Mouse (Mus musculus) subcutaneous adipose tissue, adult 2 months (tissue): ENCODE data around the gene Hoxb9. TPM values are rescaled to one million over a fixed set of nuclear protein-coding genes. Genes with fewer than 3 reads are reported as not detected.

ENCODE experiments used
- polyA plus RNA-seq: library from polyadenylated mRNA; depleted of rRNA; stranded (reverse); fragments of >200 nt; gene quantifications from 2 replicates; pipeline ENCODE4 v1.2.3, GENCODE M21; 2012; ENCODE audit warnings: low replicate concordance; rRNA removed

Gene Hoxb9
- polyA plus RNA-seq: 1.8 and 3.8 TPM in 2 replicates

DNA sequence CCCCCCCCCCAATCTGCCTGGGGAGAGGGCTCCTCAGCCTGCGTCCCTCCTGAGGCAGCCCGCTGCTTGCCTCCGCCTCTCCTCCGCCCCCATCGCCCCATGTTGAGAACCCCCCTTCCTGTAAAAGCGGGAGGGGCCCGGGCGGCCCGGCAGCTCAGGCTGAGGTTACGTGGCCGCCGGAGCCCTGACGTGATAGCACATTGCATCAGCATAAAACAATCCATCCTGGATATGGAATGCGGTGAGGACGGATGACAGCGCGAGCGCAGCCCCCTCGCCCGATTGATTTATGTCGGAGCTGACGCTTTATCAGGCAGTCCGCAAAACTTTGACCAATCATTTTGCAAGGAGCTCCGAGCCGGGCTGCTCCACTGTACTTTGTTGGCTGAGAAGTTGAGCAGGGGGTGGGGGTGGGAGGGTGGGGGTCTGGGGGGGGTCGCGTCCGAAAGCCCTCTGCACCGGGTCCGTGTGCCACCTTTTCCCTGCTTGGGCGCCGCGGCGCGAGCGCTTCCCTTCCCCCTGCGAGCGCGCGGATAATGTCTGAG lies at the start of gene Hoxb9:
Hoxb9 (plus strand) TSS at position 462 of the 545 bp plus-strand sequence.

DNA sequence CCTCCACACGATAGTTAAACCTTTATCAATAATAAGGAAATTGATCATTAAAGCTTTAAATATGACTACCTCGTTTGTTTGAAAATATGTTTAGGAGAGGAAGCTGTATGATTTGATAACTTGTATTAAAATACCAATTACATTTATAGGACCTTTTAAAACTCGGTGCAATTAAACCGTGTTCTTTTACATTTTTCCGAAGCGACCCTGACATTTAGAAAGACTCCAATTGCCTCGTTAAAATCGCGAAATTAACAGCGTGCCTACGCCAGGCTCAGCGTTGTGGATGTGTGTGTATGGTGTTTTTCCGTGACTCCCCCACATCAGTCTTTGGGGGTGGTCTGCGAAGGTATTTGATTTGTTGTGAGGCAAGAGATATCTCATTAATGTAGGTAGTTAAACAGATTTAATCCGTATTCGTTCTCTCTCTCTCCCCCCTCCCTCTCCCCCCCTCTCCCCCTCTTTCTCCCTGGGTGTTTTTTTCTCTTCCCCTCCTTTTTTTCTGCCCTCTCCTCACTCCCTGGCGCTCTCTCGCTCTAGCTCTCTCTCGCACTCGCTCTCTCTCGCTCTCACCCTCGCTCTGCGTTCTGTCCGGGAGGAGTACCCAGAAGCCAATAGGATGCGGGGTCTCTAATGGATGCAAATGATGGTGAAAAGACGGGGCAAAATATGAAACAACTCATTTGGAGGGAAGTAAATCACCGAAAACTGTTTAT lies 10.8 kb downstream of the Hoxb9 start, which contains the start of gene Hoxb8:
Hoxb8 (plus strand) TSS at position 51 of the 716 bp plus-strand sequence.

DNA sequence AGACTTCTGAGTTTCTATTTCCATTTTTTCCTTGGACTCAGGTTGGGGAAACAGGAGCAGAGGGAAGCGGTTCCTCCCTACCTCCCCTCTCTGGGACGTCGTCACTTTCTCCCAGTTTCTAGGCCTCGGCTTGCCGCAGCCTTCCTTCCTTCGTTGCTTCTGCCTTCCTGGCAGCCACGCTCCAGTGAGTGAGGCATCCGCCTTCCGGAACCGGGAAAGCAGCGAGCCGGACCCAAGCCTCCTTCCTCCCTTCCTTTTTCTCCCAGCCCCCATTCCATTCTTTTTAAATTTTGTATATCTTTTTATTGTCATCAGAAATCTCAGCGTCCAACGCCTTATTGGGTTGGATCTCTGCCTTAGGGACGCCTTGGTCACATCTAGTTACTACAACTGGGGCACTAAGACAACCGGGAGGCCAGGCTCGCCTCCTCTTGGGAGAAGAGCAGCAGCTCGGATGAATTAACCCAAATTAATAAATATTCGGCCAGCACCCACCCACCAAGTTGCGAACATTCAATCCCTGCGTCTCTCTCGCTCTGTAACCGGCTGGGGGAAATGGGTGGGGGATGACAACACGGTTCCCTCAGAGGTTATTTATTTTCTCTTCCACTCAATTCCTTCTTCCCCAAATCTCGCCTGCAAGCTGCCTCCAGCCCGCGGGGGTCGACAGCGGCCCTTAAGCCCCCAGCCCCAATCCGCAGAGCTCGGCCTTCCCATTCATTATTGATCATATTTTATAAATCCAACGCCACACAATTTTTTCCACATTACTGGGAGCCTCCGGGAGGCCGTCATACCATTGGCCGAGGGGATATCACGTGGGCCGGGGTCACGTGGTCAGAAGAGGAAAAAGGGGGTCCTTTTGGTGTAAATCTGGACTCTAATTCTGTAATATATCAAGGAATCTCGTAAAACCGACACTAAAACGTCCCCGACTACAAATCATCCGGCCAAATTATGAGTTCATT lies 14.8 kb downstream of the Hoxb9 start, which contains the start of gene Hoxb7:
Hoxb7 (plus strand) TSS at position 853 of the 968 bp plus-strand sequence.

GRCm38 (mm10) chr11:96291681-96292564 lies 20.7 kb downstream of the Hoxb9 start, which contains the start of gene Hoxb6:
Gene Hoxb6 (plus strand): TSS chr11:96292476.

DNA sequence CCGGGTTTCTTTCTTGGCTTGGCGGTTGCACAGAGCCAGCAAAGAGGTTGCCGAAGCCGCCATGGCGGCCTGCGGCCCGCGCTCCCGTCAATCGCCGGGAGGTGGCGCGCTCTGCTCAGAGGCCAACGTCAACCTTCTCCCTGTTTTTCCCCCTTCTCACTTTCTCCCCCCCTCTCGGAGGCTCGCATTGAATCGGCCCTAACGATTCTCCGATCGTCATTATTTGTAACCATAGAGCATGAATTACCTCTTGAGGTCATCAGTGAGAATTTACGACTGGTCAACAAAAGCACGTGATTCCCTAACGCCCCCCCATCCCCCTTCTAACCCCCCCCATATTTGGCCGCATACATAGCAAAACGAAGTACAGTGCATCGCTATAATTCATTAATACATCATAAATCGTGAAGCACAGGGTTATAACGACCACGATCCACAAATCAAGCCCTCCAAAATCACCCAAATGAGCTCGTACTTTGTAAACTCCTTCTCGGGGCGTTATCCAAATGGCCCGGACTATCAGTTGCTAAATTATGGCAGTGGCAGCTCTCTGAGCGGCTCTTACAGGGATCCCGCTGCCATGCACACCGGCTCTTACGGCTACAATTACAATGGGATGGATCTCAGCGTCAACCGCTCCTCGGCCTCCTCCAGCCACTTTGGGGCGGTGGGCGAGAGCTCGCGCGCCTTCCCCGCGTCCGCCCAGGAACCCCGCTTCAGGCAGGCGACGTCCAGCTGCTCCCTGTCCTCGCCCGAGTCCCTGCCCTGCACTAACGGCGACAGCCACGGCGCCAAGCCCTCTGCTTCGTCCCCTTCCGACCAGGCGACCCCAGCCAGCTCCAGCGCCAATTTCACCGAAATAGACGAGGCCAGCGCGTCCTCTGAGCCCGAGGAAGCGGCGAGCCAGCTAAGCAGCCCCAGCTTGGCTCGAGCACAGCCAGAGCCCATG lies 32.2 kb downstream of the Hoxb9 start, which contains the start of gene Hoxb5:
Hoxb5 (plus strand) TSS at position 186 of the 949 bp plus-strand sequence.

GRCm38 (mm10) chr11:96317608-96318367 lies 46.5 kb downstream of the Hoxb9 start, which contains the start of gene Hoxb4:
Gene Hoxb4 (plus strand): TSS chr11:96318267.

GRCm38 (mm10) chr11:96323154-96323553 lies 51.9 kb downstream of the Hoxb9 start, which contains the start of gene Hoxb3:
Gene Hoxb3 (plus strand): TSS chr11:96323326.

Other genes with a start within 250 kb of the Hoxb9 start
- gene Gip, start 246.9 kb upstream of the Hoxb9 start, polyA plus RNA-seq: not detected in 2 replicates
- gene Snf8, start 236.6 kb upstream of the Hoxb9 start, polyA plus RNA-seq: 30.6 and 31.2 TPM in 2 replicates
- 31.5 and 60.9 TPM in 2 replicates for gene Ube2z, start 206.1 kb upstream of the Hoxb9 start, polyA plus RNA-seq
- 207 and 461 TPM in 2 replicates for gene Atp5g1, start 195.8 kb upstream of the Hoxb9 start, polyA plus RNA-seq
- gene Calcoco2, start 159.5 kb upstream of the Hoxb9 start, polyA plus RNA-seq: not detected in 2 replicates
- 0.05 TPM in 1 of 2 replicates, not detected in the other for gene Ttll6, start 137.7 kb upstream of the Hoxb9 start, polyA plus RNA-seq
- gene Hoxb13, start 77.1 kb upstream of the Hoxb9 start, polyA plus RNA-seq: not detected in 2 replicates
- 4.3 and 44.7 TPM in 2 replicates for gene Hoxb8, start 10.4 kb downstream of the Hoxb9 start, polyA plus RNA-seq
- gene Hoxb7, start 15.2 kb downstream of the Hoxb9 start, polyA plus RNA-seq: 4.0 and 10.7 TPM in 2 replicates
- 13.7 and 36.9 TPM in 2 replicates for gene Hoxb6, start 21.0 kb downstream of the Hoxb9 start, polyA plus RNA-seq
- 7.1 and 7.2 TPM in 2 replicates for gene Hoxb5, start 31.9 kb downstream of the Hoxb9 start, polyA plus RNA-seq
- 6.3 and 7.8 TPM in 2 replicates for gene Hoxb4, start 46.8 kb downstream of the Hoxb9 start, polyA plus RNA-seq
- gene Hoxb3, start 51.9 kb downstream of the Hoxb9 start, polyA plus RNA-seq: 5.9 and 14.8 TPM in 2 replicates
- gene Hoxb2, start 79.1 kb downstream of the Hoxb9 start, polyA plus RNA-seq: 9.7 and 14.6 TPM in 2 replicates
- not detected in 2 replicates for gene Hoxb1, start 94.3 kb downstream of the Hoxb9 start, polyA plus RNA-seq
- 0.70 and 2.4 TPM in 2 replicates for gene Skap1, start 193.1 kb downstream of the Hoxb9 start, polyA plus RNA-seq